Mouse (Mus musculus): ENCODE data around the gene Fcrl6.

GRCm38 (mm10) chr1:172617365-172618076 is 15.2 kb upstream of the Fcrl6 start:
- no peak for TF ChIP-seq POLR2A (IDR thresholded peaks at IDR 0.05; ENCODE audit: extremely low read depth, insufficient read depth, low read length)
- no peak for TF ChIP-seq CTCF (IDR thresholded peaks at IDR 0.05; ENCODE audit: low read depth, low read length)
